Mouse (Mus musculus): ENCODE results near the gene Cops4.

Cops4 gene

DNA sequence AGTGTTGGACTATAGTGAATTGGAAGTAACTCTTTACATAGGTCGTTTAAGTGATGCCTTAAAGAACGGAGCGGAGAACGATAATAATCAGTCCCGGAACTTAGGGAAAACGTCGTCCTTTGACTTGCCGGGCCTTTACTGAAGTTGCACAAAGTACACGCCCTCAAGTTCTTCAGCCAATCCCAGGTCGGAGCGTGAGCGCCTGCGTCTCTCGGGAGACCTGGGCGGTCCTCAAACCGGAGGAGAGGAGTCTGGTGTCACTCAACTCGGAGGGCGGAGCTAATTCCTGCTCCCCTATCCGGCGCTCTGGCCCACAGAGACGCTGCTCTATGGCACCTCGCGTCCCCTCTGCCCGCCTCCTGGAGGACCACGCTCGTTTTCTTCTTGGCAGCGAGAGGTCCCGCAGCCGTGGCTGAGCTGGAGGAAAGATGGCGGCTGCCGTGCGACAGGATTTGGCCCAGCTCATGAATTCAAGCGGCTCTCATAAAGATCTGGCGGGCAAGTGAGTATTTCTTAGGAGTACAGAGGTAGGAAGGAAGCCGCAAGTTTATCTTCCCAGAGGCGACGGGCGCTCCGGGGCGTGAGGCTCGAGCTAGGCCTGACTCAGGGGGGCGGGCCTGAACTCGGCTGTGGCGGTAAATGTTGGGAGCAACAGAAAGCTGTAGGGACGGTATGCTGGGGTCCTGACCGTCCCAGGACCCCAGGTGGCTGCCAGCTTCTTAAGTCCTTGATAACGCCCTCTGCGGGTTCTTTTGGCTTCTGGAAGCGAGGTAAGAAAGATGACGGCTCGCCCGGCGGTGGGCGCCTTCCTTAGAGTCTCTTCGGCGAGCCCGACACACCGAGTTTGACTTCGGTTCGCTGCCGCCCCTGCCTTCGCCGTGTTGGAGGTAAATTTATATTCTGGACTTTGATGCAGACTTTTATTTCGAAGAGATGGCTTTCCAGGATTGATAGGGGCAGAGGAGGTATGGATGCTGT is at the start of gene Cops4:
Gene Cops4, plus strand, starts transcription at position 261 of the 978 bp plus-strand sequence.
- DNase-seq (ENCODE audit: low read depth, low spot score) = peak; percentile 100

GRCm38 (mm10) chr5:100476328-100476727 is 41.8 kb upstream of the Cops4 start:
- peak; percentile 47 for DNase-seq (ENCODE audit: low read depth, low spot score)

DNA sequence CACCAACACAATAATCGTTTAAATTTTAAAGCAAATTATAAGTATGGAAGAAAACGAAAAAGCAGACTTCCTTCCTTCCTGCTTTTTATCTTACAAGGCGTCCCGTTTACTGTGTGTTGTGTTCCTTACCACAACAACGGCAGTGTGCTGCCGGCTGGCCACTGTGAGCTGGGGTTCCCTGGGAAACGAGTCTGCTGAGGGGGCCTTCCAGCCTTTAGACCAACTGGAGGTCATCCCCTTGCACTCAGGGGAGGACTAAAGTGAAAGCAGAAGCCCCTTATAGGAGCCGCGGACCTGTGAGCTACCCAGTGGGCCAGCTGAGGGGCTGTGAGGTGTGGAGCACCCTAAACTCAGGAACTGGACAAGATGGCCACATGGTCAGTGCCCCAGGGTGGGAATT is 40.5 kb upstream of the Cops4 start:
- no peak for DNase-seq (ENCODE audit: low read depth, low spot score)

- no peak for DNase-seq (ENCODE audit: low read depth, low spot score)
These were observed 34.5 kb upstream of the Cops4 start for GRCm38 (mm10) chr5:100483569-100483968.

- no peak for DNase-seq (ENCODE audit: low read depth, low spot score)
These were observed 31.0 kb upstream of the Cops4 start for GRCm38 (mm10) chr5:100487120-100487519.

DNA sequence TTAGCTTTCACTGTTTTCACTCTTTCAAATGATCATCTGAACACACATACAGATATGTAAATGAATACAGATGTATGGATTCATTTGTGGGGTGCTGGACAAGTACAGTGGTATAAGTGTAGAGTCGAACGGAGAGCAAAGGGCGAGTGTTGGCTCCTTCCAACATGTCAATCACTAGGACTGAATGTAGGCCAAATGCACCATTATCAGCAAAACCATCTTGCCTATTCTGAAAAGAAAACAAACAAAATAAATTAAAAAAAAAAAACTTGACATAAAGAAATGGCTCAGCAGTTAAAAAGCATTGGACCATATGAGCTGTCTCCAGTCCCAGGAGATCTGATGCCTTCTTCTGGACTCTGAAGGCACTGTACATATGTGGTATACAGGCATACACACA is 29.9 kb upstream of the Cops4 start:
- no peak for DNase-seq (ENCODE audit: low read depth, low spot score)

DNA sequence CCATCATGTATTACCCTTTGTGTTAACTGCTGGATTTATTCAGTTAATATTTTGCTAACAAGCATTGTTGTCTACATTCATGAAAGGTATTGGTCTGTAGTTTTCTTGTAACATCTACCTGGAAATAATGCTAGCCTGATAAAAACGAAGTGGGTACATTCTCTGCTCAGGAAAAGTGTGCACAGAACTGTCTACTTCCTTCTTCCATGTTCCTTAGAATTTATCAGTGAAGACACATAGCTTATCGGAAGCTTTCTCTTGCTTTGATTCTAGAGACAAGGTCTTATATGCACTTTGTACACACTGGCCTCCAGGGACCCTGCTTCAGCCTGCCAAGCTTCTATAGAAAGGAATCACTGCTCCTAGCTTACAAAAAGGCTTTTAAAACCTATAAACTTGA is 28.8 kb upstream of the Cops4 start:
- no peak for DNase-seq (ENCODE audit: low read depth, low spot score)

- peak; percentile 36 for DNase-seq (ENCODE audit: low read depth, low spot score)
These were observed 26.4 kb upstream of the Cops4 start for GRCm38 (mm10) chr5:100491704-100492103.

- DNase-seq (ENCODE audit: low read depth, low spot score) = peak; percentile 72
These were observed 19.5 kb upstream of the Cops4 start for GRCm38 (mm10) chr5:100498436-100499180.

- DNase-seq (ENCODE audit: low read depth, low spot score) = no peak
These were observed 18.9 kb upstream of the Cops4 start for GRCm38 (mm10) chr5:100499243-100499642.

DNA sequence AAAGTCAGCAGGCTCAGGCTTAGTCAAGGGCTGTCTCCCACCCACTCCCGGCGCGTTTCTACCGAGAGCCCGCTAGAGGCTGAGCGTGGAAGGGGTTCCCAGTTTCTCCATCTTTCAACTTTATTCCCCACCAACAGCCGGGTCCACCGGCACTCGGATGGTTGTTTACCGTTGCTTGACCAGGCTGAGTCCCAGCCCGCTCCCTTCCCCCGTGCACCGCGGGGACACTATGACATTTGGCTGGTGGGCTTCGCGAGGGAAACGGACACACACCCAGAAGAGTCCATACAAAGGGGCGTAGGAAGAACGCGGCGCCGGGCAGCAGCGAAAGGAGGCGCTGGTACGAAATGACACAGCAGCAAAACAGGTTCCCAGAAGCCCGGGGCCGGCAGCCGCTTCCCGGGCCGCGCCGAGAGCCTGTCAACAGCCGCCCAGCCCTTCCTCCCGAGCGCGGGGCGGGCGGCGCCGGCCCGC is 18.2 kb upstream of the Cops4 start:
- peak; percentile 65 for DNase-seq (ENCODE audit: low read depth, low spot score)

DNA sequence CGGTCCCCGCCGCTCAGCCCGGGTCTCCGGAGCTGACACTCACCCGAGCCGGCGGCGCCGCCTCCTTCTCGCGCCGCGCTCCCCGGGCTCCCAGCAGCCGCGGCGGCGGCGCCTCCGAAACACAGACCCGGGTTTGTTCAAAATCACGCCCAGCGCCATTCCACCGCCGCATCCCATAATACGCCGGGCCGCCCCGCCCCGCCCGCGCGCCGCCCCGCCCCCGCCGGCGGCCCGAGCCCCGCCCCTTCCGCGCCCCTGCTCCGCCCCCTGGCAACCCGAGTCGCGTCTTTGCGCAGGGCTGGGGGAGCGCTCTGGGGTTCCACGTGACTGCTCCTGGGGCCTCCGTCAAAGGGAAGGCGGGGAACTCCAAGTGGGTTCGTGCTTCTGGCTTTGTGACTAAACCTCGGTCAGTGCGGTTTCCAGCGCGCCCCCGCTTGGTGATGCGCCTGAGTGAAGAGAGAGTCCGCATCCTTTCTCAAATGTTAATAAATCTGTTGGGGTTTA is 17.6 kb upstream of the Cops4 start, which contains the start of gene Lin54:
Gene Lin54, minus strand, starts transcription at position 182 of the 504 bp plus-strand sequence.
- DNase-seq (ENCODE audit: low read depth, low spot score) = peak; percentile 96

DNA sequence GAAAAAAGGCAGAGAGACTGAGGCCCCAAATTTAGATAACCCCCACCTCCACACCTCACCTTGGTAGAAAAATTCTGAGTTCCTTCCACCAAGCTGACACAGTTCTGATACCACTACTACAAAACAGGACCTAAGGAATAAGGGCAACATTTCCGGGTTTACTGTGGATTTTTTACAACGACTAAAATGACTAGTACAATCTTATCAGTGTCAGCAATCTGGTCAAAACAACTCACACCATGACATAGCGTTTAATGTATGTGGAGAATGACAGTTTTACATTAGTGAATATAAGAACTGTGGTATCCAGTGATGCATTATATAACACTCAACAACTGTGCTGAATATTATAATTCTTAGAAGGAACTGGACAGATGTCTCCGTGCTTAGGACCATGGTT is 16.8 kb upstream of the Cops4 start:
- no peak for DNase-seq (ENCODE audit: low read depth, low spot score)

DNA sequence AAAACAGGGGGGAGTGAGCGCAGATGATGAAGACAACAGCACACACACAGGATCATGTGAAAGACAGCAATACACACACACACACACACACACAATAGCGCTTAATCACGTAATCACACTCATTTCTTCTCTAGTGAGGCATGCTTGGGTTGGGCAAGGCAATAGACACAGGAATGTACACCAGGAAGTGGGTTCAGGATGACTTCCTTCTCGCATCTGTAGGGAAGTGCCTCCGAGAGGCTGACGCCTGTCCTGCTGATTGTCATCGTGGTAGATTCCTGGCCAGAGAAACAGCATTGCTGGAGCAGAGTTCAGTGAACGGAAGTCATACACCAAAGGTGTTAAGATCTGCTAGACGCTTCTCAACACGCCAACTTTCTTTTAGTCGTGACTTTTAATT is 8.9 kb upstream of the Cops4 start:
- peak; percentile 31 for DNase-seq (ENCODE audit: low read depth, low spot score)

DNA sequence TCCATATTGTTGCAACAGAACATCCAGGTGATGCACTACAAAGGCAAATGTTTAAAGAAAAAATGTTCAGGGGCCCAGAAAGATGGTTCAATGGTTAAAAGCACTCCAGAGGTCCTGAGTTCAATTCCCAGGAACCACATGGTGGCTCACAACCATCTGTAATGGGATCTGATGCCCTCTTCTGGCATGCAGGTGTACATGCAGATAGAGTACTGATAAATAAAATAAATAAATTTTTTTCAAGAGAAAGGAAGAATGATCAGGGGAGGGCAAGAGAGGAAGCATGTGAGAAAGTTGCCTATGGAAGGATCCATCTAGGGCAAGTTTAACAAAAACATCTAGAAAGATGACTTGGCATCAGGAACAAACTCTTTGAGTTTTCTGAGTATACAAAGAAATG is 5.5 kb upstream of the Cops4 start:
- no peak for DNase-seq (ENCODE audit: low read depth, low spot score)

DNA sequence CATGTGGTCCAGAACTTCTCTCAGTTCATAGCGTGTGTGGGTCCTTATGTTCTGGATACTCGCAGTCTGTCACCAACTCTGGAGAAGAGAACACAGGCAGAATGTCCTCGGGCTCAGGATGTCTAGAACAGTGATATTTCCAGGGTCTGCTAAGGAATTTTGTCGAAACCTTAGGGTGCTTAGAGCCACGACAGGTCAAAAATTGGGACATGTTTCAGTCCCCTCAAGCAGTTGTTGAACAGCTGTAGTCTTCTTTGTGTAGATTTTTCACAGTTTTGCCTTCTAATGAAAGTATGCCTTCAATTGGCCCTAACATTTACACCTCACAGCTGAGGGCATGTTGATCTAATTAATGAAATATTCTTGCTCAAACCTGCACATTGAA is 910 bp downstream of the Cops4 start:
- DNase-seq (ENCODE audit: low read depth, low spot score) = no peak

DNA sequence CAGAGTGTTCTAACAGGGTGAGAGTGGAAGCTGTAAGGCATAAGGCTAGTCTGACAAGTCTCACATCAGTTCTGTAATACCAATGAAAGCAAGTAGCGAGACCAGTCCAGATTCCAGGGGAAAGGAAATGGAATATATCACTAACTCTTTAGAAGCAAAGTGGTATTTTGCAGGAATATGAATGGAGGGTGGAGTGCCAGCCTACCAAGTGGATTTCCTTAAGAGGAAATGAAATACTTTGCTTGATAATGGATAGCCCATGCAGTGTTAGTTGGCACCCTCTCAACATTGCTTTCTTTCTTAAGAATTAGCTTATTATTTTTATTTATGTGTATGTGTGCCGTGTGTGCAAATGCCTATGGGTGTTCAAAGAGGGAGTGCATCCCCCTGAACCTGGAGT is 2.1 kb downstream of the Cops4 start:
- no peak for DNase-seq (ENCODE audit: low read depth, low spot score)

DNA sequence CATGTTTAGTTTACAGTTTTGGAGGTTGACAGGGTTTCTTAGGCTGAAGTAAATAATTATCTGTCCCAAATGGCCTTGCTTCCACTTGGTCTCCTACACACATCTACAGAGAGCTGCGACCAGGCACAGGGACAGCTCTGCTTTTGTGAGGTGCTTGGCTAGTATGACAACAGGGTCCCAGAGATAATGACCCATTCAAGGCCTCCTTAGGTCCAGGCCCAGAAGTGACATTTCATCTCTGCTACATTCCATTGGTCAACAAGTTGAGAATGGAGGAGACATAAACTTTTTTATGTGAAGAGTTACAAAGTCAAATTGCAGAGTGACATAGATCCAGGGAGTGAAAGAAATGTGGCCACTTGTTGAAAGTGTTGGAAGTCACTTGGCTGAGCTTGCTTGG is 5.2 kb downstream of the Cops4 start:
- DNase-seq (ENCODE audit: low read depth, low spot score) = no peak

DNA sequence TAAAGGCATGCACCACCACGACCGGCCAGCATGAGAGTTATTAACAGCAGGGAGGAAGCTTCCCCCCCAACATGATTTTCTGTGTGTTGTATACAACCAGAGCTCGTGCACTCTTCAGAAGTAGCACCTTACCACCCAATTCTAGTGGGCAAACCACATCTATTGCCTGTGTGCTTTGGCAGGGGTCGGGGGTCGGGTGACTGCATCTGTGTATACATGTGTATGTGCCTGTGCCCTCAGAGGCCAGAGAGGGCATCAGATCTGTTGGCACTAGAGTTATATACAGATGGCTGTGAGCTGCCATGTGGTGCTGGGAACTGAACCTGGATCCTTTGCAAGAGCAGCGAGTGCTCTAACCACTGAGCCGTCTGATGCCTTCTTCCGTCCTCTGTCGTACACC is 6.8 kb downstream of the Cops4 start:
- no peak for DNase-seq (ENCODE audit: low read depth, low spot score)

DNA sequence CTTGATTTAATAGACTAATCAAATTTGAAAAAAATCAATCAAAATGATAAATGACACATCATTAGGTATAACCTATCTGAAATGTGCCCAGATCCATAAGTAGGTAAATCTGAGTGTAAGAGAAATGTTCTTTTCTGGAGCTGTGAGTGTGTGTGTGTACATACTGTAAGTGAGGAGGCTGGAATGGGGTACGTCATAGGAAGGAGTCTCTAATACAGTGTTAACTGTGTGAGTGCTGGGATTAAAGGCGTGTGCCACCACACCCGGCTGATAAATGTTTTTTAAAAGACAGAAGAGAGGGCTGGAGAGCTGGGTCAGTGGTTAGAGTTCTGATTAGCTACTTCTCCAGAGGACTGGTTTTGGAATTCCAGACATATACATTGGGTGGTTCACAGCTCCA is 7.5 kb downstream of the Cops4 start:
- DNase-seq (ENCODE audit: low read depth, low spot score) = no peak

DNA sequence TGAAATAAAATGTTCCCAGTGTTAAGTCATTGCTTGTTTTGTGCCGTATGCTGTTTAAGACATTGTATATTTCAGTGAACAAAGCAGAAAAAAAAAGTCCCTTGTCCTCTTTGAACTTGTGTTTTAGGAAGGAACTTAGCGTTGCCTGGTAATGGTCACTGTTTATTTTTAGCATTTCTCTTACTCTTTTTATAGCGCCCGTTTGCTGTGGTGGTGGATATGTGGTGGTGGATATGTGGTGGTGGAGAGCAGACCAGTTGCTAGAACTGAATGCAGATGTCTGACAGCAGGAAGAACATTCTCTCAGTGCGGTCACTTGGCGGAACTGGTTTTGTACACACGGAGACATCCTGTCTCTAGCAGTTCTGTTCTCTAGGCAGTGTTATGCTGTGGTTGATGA is 8.1 kb downstream of the Cops4 start:
- no peak for DNase-seq (ENCODE audit: low read depth, low spot score)

DNA sequence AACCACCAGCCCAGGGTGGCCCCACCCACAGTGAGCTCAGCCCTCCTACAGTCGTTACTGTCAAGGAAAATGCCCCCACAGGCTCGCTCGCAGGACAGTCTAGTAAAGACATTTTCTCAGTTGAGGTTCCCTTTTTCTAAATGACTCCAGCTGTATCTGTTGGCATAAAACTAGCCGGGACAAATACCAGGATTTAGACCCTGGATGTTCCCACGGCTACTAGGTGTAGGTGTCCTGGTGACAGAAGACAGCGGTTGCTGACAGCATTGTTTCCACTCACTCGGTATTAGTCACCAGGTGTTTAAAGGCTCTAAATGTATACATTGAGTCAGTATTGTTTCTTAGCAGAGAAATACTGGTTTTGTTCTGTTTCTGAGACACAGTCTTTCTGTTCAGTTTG is 17.7 kb downstream of the Cops4 start:
- DNase-seq (ENCODE audit: low read depth, low spot score) = no peak

Data from R1 (cell line).